Mouse (Mus musculus): ENCODE measurements around the gene Rnf169.

DNA sequence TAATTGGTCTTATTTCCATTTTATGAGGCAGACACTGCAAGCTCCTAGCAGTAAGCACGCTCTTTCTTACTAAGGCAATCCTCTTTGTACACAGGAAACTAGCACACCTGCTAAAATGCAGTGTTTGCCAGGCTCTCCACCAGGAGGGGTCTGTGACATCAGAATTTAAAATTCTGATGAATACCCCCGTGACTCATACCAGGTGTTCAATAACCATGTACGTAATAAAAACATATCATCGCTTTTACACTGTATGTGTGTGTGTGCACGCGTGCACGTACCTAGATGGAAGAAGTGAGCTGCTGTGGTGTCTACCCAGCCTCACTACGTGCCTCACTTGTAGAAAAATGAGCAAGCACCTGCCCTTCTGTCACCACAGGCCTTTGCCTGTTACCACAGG is 26.0 kb downstream of the Rnf169 start:
- no peak for TF ChIP-seq POLR2A (IDR thresholded peaks at IDR 0.05; ENCODE audit: control insufficient read depth, extremely low read depth, insufficient read depth, low read length, poor library complexity)
- no peak for TF ChIP-seq CTCF (IDR thresholded peaks at IDR 0.05; ENCODE audit: borderline replicate concordance, control insufficient read depth, extremely low read depth, insufficient read depth, low read length, poor library complexity)

Measured in thymus, adult 2 months (tissue).